ENCODE assay signal across 8 mouse cellular contexts in genomic region chrX:12153141-12154095, GRCm38 (mm10). TPM values are rescaled to one million over a fixed set of nuclear protein-coding genes. Genes with fewer than 3 reads are reported as not detected.
A peak's percentile ranks its signal among the peaks of the same experiment; 100 is the strongest.
DNase-seq lines count a peak whose midpoint lies in the region; ATAC-seq and TF ChIP-seq lines count a peak whose summit lies in the region.
"Had no signal": no experiment of that assay in that cellular context is flagged by ENCODE, and none has a peak within 500 bp of the region (broad histone marks: within the 10 kb centered on the region; RNA-seq: fewer than 3 reads in every experiment).

No protein-coding gene starts in this region.

- TF ChIP-seq POLR2A in brain, embryonic 14.5 days (IDR thresholded peaks at IDR 0.05; ENCODE audit: borderline replicate concordance, extremely low read depth, insufficient read depth, insufficient read length, poor library complexity, severe bottlenecking): no peak

- H3K4me2 ChIP-seq in lung, embryonic 15.5 days: peak overlapping the region; percentile 13; the same call in 1 of the 2 replicates

- TF ChIP-seq CTCF in brain, embryonic 14.5 days (IDR thresholded peaks at IDR 0.05; ENCODE audit: borderline replicate concordance, extremely low read depth, insufficient read depth, insufficient read length): no peak

- H3K27ac ChIP-seq in lung, embryonic 15.5 days: no peak overlapping the region
- peak overlapping the region; percentile 67 for H3K27ac ChIP-seq in limb, embryonic 10.5 days
- H3K27ac ChIP-seq: macrophage had no signal

- peaks cover 50% of the 10 kb centered on the region for H3K4me1 ChIP-seq in lung, embryonic 15.5 days
- peaks cover 87% of the 10 kb centered on the region for H3K4me1 ChIP-seq in limb, embryonic 10.5 days

- ATAC-seq in lung, embryonic 15.5 days (ENCODE audit: borderline replicate concordance, extremely low read depth, low FRiP score, low TSS enrichment): no peak

- DNase-seq in lung, postnatal 25 days (ENCODE audit: low spot score): no peak
- peak; percentile 61 for DNase-seq in brain, embryonic 14.5 days (ENCODE audit: low read depth)
- DNase-seq in limb, embryonic 10.5 days (ENCODE audit: low spot score): peak; percentile 41
- peak; percentile 50 for DNase-seq in retina, postnatal 1 day
- DNase-seq in layer of hippocampus, adult 11-12 months (ENCODE audit: low spot score): no peak
- DNase-seq in urinary bladder, postnatal 25 days (ENCODE audit: low spot score): no peak

- no peak overlapping the region for H3K9ac ChIP-seq in lung, embryonic 15.5 days

- H3K36me3 ChIP-seq in lung, embryonic 15.5 days: no peaks in the 10 kb centered on the region
- no peaks in the 10 kb centered on the region for H3K36me3 ChIP-seq in limb, embryonic 10.5 days

- H3K9me3 ChIP-seq in lung, embryonic 15.5 days: no peaks in the 10 kb centered on the region
- no peaks in the 10 kb centered on the region for H3K9me3 ChIP-seq in limb, embryonic 10.5 days (replicated peaks)

- WGBS in lung, embryonic 15.5 days: 27% methylated on average over 31 of the region's 31 CpGs
- 7% methylated on average over 31 of the region's 31 CpGs for WGBS in limb, embryonic 10.5 days

- no peak overlapping the region for H3K4me3 ChIP-seq in lung, embryonic 15.5 days
- peak overlapping the region; percentile 17; the same call in 1 of the 2 replicates for H3K4me3 ChIP-seq in limb, embryonic 10.5 days

- H3K27me3 ChIP-seq in lung, embryonic 15.5 days: peaks cover 76% of the 10 kb centered on the region
- H3K27me3 ChIP-seq in limb, embryonic 10.5 days (ENCODE audit: low read depth, poor library complexity, severe bottlenecking): peaks cover 98% of the 10 kb centered on the region

RNA-seq across cellular contexts. Expression of gene Bcor, which starts 6.7 kb away (rescaled TPM):
- polyA plus RNA-seq in lung, embryonic 15.5 days (2015; fragmentation: Nextera tagmentation; extraction: Ambion mirVana): 20.1 and 20.8 TPM in 2 replicates
- 18.3 and 29.3 TPM in 2 replicates for polyA plus RNA-seq in brain, embryonic 14.5 days (2012; rRNA removed)
- 20.7 and 26.5 TPM in 2 replicates for polyA plus RNA-seq in limb, embryonic 10.5 days (2016; fragmentation: Nextera tagmentation; extraction: Ambion mirVana)

Comparison
In these comparisons a context has a peak if more than half of its experiments do, and no peak if none do; other contexts are left out.
1. DNase-seq: peak in brain, embryonic 14.5 days (single experiment), limb, embryonic 10.5 days (single experiment) and retina, postnatal 1 day (single experiment); none in lung, postnatal 25 days (single experiment), layer of hippocampus, adult 11-12 months (single experiment) and urinary bladder, postnatal 25 days (single experiment).